In genomic region chr3:145799365-145799764, GRCm38 (mm10) we compare ENCODE assay signal across 14 mouse cellular contexts. TPM values are rescaled to one million over a fixed set of nuclear protein-coding genes. Genes with fewer than 3 reads are reported as not detected.
DNase-seq lines count a peak whose midpoint lies in the region; ATAC-seq and TF ChIP-seq lines count a peak whose summit lies in the region.
"Had no signal": no experiment of that assay in that cellular context is flagged by ENCODE, and none has a peak within 500 bp of the region (broad histone marks: within the 10 kb centered on the region; RNA-seq: fewer than 3 reads in every experiment).

No protein-coding gene starts in this region.

- TF ChIP-seq CTCF in kidney, adult 2 months (conservative IDR thresholded peaks at IDR 0.05; ENCODE audit: insufficient read depth, insufficient read length, low read depth, low read length): no peak

- WGBS in forebrain, embryonic 11.5 days: 86% methylated on average over 3 of the region's 3 CpGs
- WGBS in forebrain, embryonic 14.5 days: 86% methylated on average over 3 of the region's 3 CpGs
- 26% methylated on average over 3 of the region's 3 CpGs for WGBS in kidney, adult 2 months
- 19% methylated on average over 3 of the region's 3 CpGs for WGBS in lung, embryonic 15.5 days
- WGBS in liver, embryonic 13.5 days (ENCODE audit: insufficient replicate concordance): 48% methylated on average over 3 of the region's 3 CpGs

- H3K9ac ChIP-seq in forebrain, embryonic 11.5 days (ENCODE audit: low read length): no peak overlapping the region
- no peak overlapping the region for H3K9ac ChIP-seq in forebrain, embryonic 14.5 days (ENCODE audit: low read length)
- no peak overlapping the region for H3K9ac ChIP-seq in lung, embryonic 15.5 days
- H3K9ac ChIP-seq in liver, embryonic 13.5 days: no peak overlapping the region
- H3K9ac ChIP-seq: forebrain, embryonic 15.5 days; midbrain, embryonic 13.5 days; neural tube, embryonic 15.5 days had no signal

- no peaks in the 10 kb centered on the region for H3K36me3 ChIP-seq in forebrain, embryonic 11.5 days (ENCODE audit: control insufficient read depth, insufficient read depth, low read length)
- H3K36me3 ChIP-seq in forebrain, embryonic 14.5 days (ENCODE audit: control insufficient read depth, insufficient read depth, low read length): no peaks in the 10 kb centered on the region
- H3K36me3 ChIP-seq in kidney, adult 2 months (ENCODE audit: control insufficient read depth, insufficient read depth, low read length): no peaks in the 10 kb centered on the region
- H3K36me3 ChIP-seq in lung, embryonic 15.5 days: no peaks in the 10 kb centered on the region
- no peaks in the 10 kb centered on the region for H3K36me3 ChIP-seq in liver, embryonic 13.5 days
- H3K36me3 ChIP-seq: forebrain, embryonic 15.5 days; midbrain, embryonic 13.5 days; neural tube, embryonic 15.5 days had no signal

- TF ChIP-seq POLR2A in kidney, adult 2 months (IDR thresholded peaks at IDR 0.05; ENCODE audit: low read depth, low read length): no peak

- no peak for ATAC-seq in forebrain, embryonic 11.5 days (replicated peaks; ENCODE audit: low FRiP score)
- no peak for ATAC-seq in forebrain, embryonic 14.5 days
- 0 out of 2 replicates have a peak, but pooled peaks have one; percentile 50 for ATAC-seq in lung, embryonic 15.5 days (ENCODE audit: borderline replicate concordance, extremely low read depth, low FRiP score, low TSS enrichment)
- no peak for ATAC-seq in liver, embryonic 13.5 days (ENCODE audit: low read depth)
- ATAC-seq: forebrain, embryonic 15.5 days; midbrain, embryonic 13.5 days had no signal

- H3K4me2 ChIP-seq in forebrain, embryonic 11.5 days (ENCODE audit: low read depth, low read length, severe bottlenecking): no peak overlapping the region
- H3K4me2 ChIP-seq in forebrain, embryonic 14.5 days (ENCODE audit: low read length): no peak overlapping the region
- H3K4me2 ChIP-seq in lung, embryonic 15.5 days: no peak overlapping the region; the same call in 1 of the 2 replicates
- H3K4me2 ChIP-seq in liver, embryonic 13.5 days: no peak overlapping the region
- H3K4me2 ChIP-seq: forebrain, embryonic 15.5 days; midbrain, embryonic 13.5 days; neural tube, embryonic 15.5 days had no signal

- H3K27me3 ChIP-seq in forebrain, embryonic 11.5 days (ENCODE audit: control insufficient read depth, insufficient read depth, low read length): no peaks in the 10 kb centered on the region
- no peaks in the 10 kb centered on the region for H3K27me3 ChIP-seq in forebrain, embryonic 14.5 days (replicated peaks; ENCODE audit: control insufficient read depth, insufficient read depth, low read length)
- H3K27me3 ChIP-seq in kidney, adult 2 months (replicated peaks; ENCODE audit: control insufficient read depth, insufficient read depth, low read length): no peaks in the 10 kb centered on the region
- H3K27me3 ChIP-seq in lung, embryonic 15.5 days: no peaks in the 10 kb centered on the region
- no peaks in the 10 kb centered on the region for H3K27me3 ChIP-seq in liver, embryonic 13.5 days
- H3K27me3 ChIP-seq: forebrain, embryonic 15.5 days; midbrain, embryonic 13.5 days; neural tube, embryonic 15.5 days had no signal

- H3K4me1 ChIP-seq in forebrain, embryonic 11.5 days (replicated peaks; ENCODE audit: control insufficient read depth, insufficient read depth, low read length): no peaks in the 10 kb centered on the region
- no peaks in the 10 kb centered on the region for H3K4me1 ChIP-seq in forebrain, embryonic 14.5 days (ENCODE audit: control insufficient read depth, insufficient read depth, low read length)
- H3K4me1 ChIP-seq in kidney, adult 2 months (ENCODE audit: control insufficient read depth, insufficient read depth, low read length): peaks cover 28% of the 10 kb centered on the region
- H3K4me1 ChIP-seq in lung, embryonic 15.5 days: peaks cover 40% of the 10 kb centered on the region
- peaks cover 38% of the 10 kb centered on the region for H3K4me1 ChIP-seq in liver, embryonic 13.5 days (replicated peaks)
- H3K4me1 ChIP-seq: forebrain, embryonic 15.5 days; midbrain, embryonic 13.5 days had no signal

- H3K4me3 ChIP-seq in forebrain, embryonic 11.5 days (ENCODE audit: low read depth, low read length): no peak overlapping the region
- H3K4me3 ChIP-seq in forebrain, embryonic 14.5 days (ENCODE audit: low read depth, low read length): no peak overlapping the region
- H3K4me3 ChIP-seq in kidney, adult 2 months (ENCODE audit: insufficient read depth, low read depth, low read length): no peak overlapping the region
- H3K4me3 ChIP-seq in lung, embryonic 15.5 days: no peak overlapping the region
- H3K4me3 ChIP-seq in liver, embryonic 13.5 days (replicated peaks): no peak overlapping the region
- H3K4me3 ChIP-seq: forebrain, embryonic 15.5 days; midbrain, embryonic 13.5 days; neural tube, embryonic 15.5 days had no signal

- H3K9me3 ChIP-seq in forebrain, embryonic 11.5 days (ENCODE audit: control insufficient read depth, low read length): no peaks in the 10 kb centered on the region
- H3K9me3 ChIP-seq in forebrain, embryonic 14.5 days (replicated peaks; ENCODE audit: control insufficient read depth, low read length): no peaks in the 10 kb centered on the region
- no peaks in the 10 kb centered on the region for H3K9me3 ChIP-seq in lung, embryonic 15.5 days
- no peaks in the 10 kb centered on the region for H3K9me3 ChIP-seq in liver, embryonic 13.5 days (replicated peaks)
- H3K9me3 ChIP-seq: forebrain, embryonic 15.5 days; midbrain, embryonic 13.5 days; neural tube, embryonic 15.5 days had no signal

- DNase-seq in forebrain, embryonic 11.5 days (ENCODE audit: low spot score): peak; percentile 27
- no peak for DNase-seq in forebrain, embryonic 14.5 days (ENCODE audit: low spot score)
- no peak for DNase-seq in kidney, adult 2 months
- DNase-seq in kidney, adult 18-20 months: no peak
- DNase-seq in lung, postnatal 10 days: no peak
- DNase-seq in liver, embryonic 13.5 days: no peak
- no peak for DNase-seq in frontal cortex, postnatal 25 days (ENCODE audit: low spot score in 2 of 2)
- DNase-seq: cerebellum, postnatal 14 days; right cerebral cortex, postnatal 25 days; thymus, postnatal 36 days had no signal

- no peak overlapping the region for H3K27ac ChIP-seq in forebrain, embryonic 11.5 days (ENCODE audit: low read depth, low read length)
- H3K27ac ChIP-seq in forebrain, embryonic 14.5 days (ENCODE audit: low read depth, low read length): no peak overlapping the region
- H3K27ac ChIP-seq in kidney, adult 2 months (ENCODE audit: insufficient read depth, low read depth, low read length): peak overlapping the region; percentile 79
- H3K27ac ChIP-seq in lung, embryonic 15.5 days: peak overlapping the region; percentile 73
- peak overlapping the region; percentile 65; the same call in 1 of the 2 replicates for H3K27ac ChIP-seq in liver, embryonic 13.5 days
- H3K27ac ChIP-seq: forebrain, embryonic 15.5 days; midbrain, embryonic 13.5 days; neural tube, embryonic 15.5 days had no signal

RNA-seq across cellular contexts. Expression of gene Ddah1, which starts 40.9 kb away (rescaled TPM):
- 71.2 and 84.3 TPM in 2 replicates for polyA plus RNA-seq in forebrain, embryonic 11.5 days (2014; fragmentation: Nextera tagmentation; extraction: Ambion mirVana)
- 129 and 147 TPM in 2 replicates for polyA plus RNA-seq in forebrain, embryonic 14.5 days (2014; fragmentation: Nextera tagmentation; extraction: Ambion mirVana)
- 143 and 159 TPM in 2 replicates for polyA plus RNA-seq in kidney, adult 2 months (2012; rRNA removed)
- 27.7 and 30.8 TPM in 2 replicates for polyA plus RNA-seq in lung, embryonic 15.5 days (2015; fragmentation: Nextera tagmentation; extraction: Ambion mirVana)
- 37.6 and 39.3 TPM in 2 replicates for polyA plus RNA-seq in liver, embryonic 13.5 days (2015; fragmentation: Nextera tagmentation; extraction: Ambion mirVana)

Comparison
In these comparisons a context has a peak if more than half of its experiments do, and no peak if none do; other contexts are left out.
1. H3K27ac ChIP-seq: peak in kidney, adult 2 months (single experiment), lung, embryonic 15.5 days (single experiment) and liver, embryonic 13.5 days (single experiment); none in forebrain, embryonic 11.5 days (single experiment) and forebrain, embryonic 14.5 days (single experiment).